In the genomic region with DNA sequence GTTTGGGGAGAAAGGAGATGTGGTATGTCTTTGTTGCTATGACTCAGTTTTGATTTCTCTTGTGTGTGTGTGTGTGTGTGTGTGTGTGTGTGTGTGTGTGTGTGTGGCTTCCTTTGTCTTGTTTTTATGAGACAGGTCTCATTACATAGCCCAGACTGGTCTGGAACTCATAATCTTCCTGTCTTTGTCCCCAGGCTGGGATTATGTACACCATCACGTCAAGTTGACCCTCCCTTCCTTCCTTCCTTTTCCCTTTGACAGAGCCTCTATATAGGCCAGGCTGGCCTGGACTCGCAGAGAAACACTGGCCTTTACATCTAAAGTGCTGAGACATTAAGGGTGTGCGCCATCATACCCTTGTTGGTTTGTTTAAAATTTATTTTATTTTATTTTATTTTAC, we compare ENCODE assay signal across 27 mouse cellular contexts. TPM values are rescaled to one million over a fixed set of nuclear protein-coding genes. Genes with fewer than 3 reads are reported as not detected.
DNase-seq lines count a peak whose midpoint lies in the region; ATAC-seq and TF ChIP-seq lines count a peak whose summit lies in the region.
"Had no signal": no experiment of that assay in that cellular context is flagged by ENCODE, and none has a peak within 500 bp of the region (broad histone marks: within the 10 kb centered on the region; RNA-seq: fewer than 3 reads in every experiment).

No protein-coding gene starts in this region.

- WGBS in heart, postnatal 0 days, result 57% methylated on average over 3 of the region's 3 CpGs
- 65% methylated on average over 3 of the region's 3 CpGs for WGBS in lung, embryonic 16.5 days

- H3K4me3 ChIP-seq in heart, postnatal 0 days (ENCODE audit: low read depth, low read length), result no peak overlapping the region
- H3K4me3 ChIP-seq in lung, embryonic 16.5 days (ENCODE audit: low read length), result no peak overlapping the region
- H3K4me3 ChIP-seq: embryonic facial prominence, embryonic 13.5 days; erythroblast, embryonic 14.5 days; forebrain, embryonic 12.5 days; heart, embryonic 15.5 days; limb, embryonic 15.5 days; liver, embryonic 15.5 days; midbrain, embryonic 12.5 days; neural tube, embryonic 15.5 days had no signal

- no peak overlapping the region for H3K9ac ChIP-seq in heart, postnatal 0 days (replicated peaks; ENCODE audit: low read depth, low read length)
- H3K9ac ChIP-seq in lung, embryonic 16.5 days (ENCODE audit: low read length), result no peak overlapping the region
- H3K9ac ChIP-seq: embryonic facial prominence, embryonic 13.5 days; forebrain, embryonic 12.5 days; heart, embryonic 15.5 days; hindbrain, embryonic 14.5 days; limb, embryonic 15.5 days; liver, embryonic 15.5 days; midbrain, embryonic 12.5 days; neural tube, embryonic 15.5 days had no signal

- TF ChIP-seq CTCF in heart, postnatal 0 days (IDR thresholded peaks at IDR 0.05; ENCODE audit: low read depth), result no peak

- peak overlapping the region; percentile 38; the same call in 1 of the 2 replicates for H3K27ac ChIP-seq in heart, postnatal 0 days (ENCODE audit: low read depth)
- H3K27ac ChIP-seq in lung, embryonic 16.5 days (ENCODE audit: low read length), result no peak overlapping the region
- H3K27ac ChIP-seq: embryonic facial prominence, embryonic 13.5 days; forebrain, embryonic 12.5 days; heart, embryonic 15.5 days; hindbrain, embryonic 14.5 days; limb, embryonic 15.5 days; liver, embryonic 15.5 days; midbrain, embryonic 12.5 days; neural tube, embryonic 15.5 days had no signal

- H3K4me2 ChIP-seq in heart, postnatal 0 days (ENCODE audit: low read depth, low read length), result no peak overlapping the region
- no peak overlapping the region for H3K4me2 ChIP-seq in lung, embryonic 16.5 days (ENCODE audit: low read depth, low read length)
- H3K4me2 ChIP-seq: embryonic facial prominence, embryonic 13.5 days; forebrain, embryonic 12.5 days; heart, embryonic 15.5 days; hindbrain, embryonic 14.5 days; limb, embryonic 15.5 days; liver, embryonic 15.5 days; midbrain, embryonic 12.5 days; neural tube, embryonic 15.5 days had no signal

- H3K36me3 ChIP-seq in heart, postnatal 0 days (replicated peaks; ENCODE audit: control insufficient read depth, insufficient read depth, low read length), result no peaks in the 10 kb centered on the region
- no peaks in the 10 kb centered on the region for H3K36me3 ChIP-seq in lung, embryonic 16.5 days (ENCODE audit: control insufficient read depth, insufficient read depth, low read length)
- H3K36me3 ChIP-seq: embryonic facial prominence, embryonic 13.5 days; forebrain, embryonic 12.5 days; heart, embryonic 15.5 days; limb, embryonic 15.5 days; liver, embryonic 15.5 days; midbrain, embryonic 12.5 days; neural tube, embryonic 15.5 days had no signal

- peak; percentile 62 for ATAC-seq in heart, postnatal 0 days (ENCODE audit: insufficient read depth, low read depth)
- peak; percentile 88 for ATAC-seq in lung, embryonic 16.5 days (ENCODE audit: low read depth)
- ATAC-seq in megakaryocyte, adult 5-6 weeks (ENCODE audit: poor library complexity, severe bottlenecking), result no peak
- ATAC-seq: CD4-positive, CD25-positive, alpha-beta regulatory T cell, adult 4 months; inflammation-experienced regulatory T-cells, adult 6 months had no signal

- H3K27me3 ChIP-seq in heart, postnatal 0 days (ENCODE audit: control insufficient read depth, insufficient read depth, low read length), result no peaks in the 10 kb centered on the region
- no peaks in the 10 kb centered on the region for H3K27me3 ChIP-seq in lung, embryonic 16.5 days (ENCODE audit: control insufficient read depth, insufficient read depth, low read depth, low read length)
- H3K27me3 ChIP-seq: embryonic facial prominence, embryonic 13.5 days; forebrain, embryonic 12.5 days; heart, embryonic 15.5 days; limb, embryonic 15.5 days; liver, embryonic 15.5 days; midbrain, embryonic 12.5 days; neural tube, embryonic 15.5 days had no signal

- no peaks in the 10 kb centered on the region for H3K9me3 ChIP-seq in heart, postnatal 0 days (replicated peaks; ENCODE audit: control insufficient read depth, low read length)
- no peaks in the 10 kb centered on the region for H3K9me3 ChIP-seq in lung, embryonic 16.5 days (ENCODE audit: control insufficient read depth, low read length)
- H3K9me3 ChIP-seq: embryonic facial prominence, embryonic 13.5 days; forebrain, embryonic 12.5 days; heart, embryonic 15.5 days; limb, embryonic 15.5 days; liver, embryonic 15.5 days; midbrain, embryonic 12.5 days; neural tube, embryonic 15.5 days had no signal

- peak; percentile 96 for DNase-seq in heart, adult 11 months
- DNase-seq in heart, postnatal 10 days, result no peak
- DNase-seq in heart, postnatal 0 days (ENCODE audit: low spot score), result no peak
- DNase-seq in heart, postnatal 14 days, result no peak
- no peak for DNase-seq in lung, postnatal 14 days
- DNase-seq: adrenal gland, postnatal 14 days; cerebellum, adult 8-10 months; cerebellum, postnatal 36 days; embryo, embryonic 11 days; kidney, adult 8-10 months; left cerebral cortex, postnatal 4 days; right cerebral cortex, adult 18-20 months; right cerebral cortex, postnatal 4 days; thymus, postnatal 4 days had no signal

- intact Hi-C loops in heart, postnatal 10 days (cut with DNase I), result loop anchor here (10.0 kb wide), 1 partner anchor 361 kb away; no protein-coding TSS in a partner anchor
- intact Hi-C loops in heart, postnatal 14 days (cut with DNase I), result no loop called here

- no peaks in the 10 kb centered on the region for H3K4me1 ChIP-seq in heart, postnatal 0 days (ENCODE audit: control insufficient read depth, insufficient read depth)
- 0 out of 2 replicates have a peak, but pooled peaks cover 2% of the 10 kb centered on the region for H3K4me1 ChIP-seq in lung, embryonic 16.5 days (replicated peaks; ENCODE audit: control insufficient read depth, insufficient read depth, low read length)
- H3K4me1 ChIP-seq: embryonic facial prominence, embryonic 13.5 days; forebrain, embryonic 12.5 days; heart, embryonic 15.5 days; liver, embryonic 15.5 days; midbrain, embryonic 12.5 days; neural tube, embryonic 15.5 days had no signal

- TF ChIP-seq EP300 in heart, postnatal 0 days (IDR thresholded peaks at IDR 0.05; ENCODE audit: low read depth), result no peak

RNA-seq across cellular contexts. Expression of a gene that starts 22.2 kb away (rescaled TPM):
- total RNA-seq in heart, postnatal 10 days (2021), result 10 to 100 TPM; 26.1 to 31.3 TPM
- 16.3 and 18.4 TPM in 2 replicates for total RNA-seq in heart, postnatal 0 days (2014; rRNA removed; ENCODE audit: low replicate concordance)
- 16.1 and 17.8 TPM in 2 replicates for polyA plus RNA-seq in heart, postnatal 0 days (2015; fragmentation: Nextera tagmentation; extraction: Ambion mirVana)
- total RNA-seq in heart, postnatal 14 days (2021), result 10 to 100 TPM; 24.7 to 24.8 TPM
- 11.4 and 11.8 TPM in 2 replicates for polyA plus RNA-seq in lung, embryonic 16.5 days (2015; fragmentation: Nextera tagmentation; extraction: Ambion mirVana)
- 6.7 and 7.5 TPM in 2 replicates for total RNA-seq in megakaryocyte, adult 5-6 weeks (2015)
- total RNA-seq in megakaryocyte, adult 5-6 weeks (2017), result 5.6 and 6.9 TPM in 2 replicates

RNA-seq across cellular contexts. Expression of a gene that starts 58.2 kb away (rescaled TPM):
- 10 to 100 TPM in 1 of 2 experiments, 1 to 10 TPM in 1; 9.7 to 13.2 TPM for total RNA-seq in heart, postnatal 10 days (2021)
- 7.5 and 12.6 TPM in 2 replicates for total RNA-seq in heart, postnatal 0 days (2014; rRNA removed; ENCODE audit: low replicate concordance)
- polyA plus RNA-seq in heart, postnatal 0 days (2015; fragmentation: Nextera tagmentation; extraction: Ambion mirVana), result 31.8 and 32.8 TPM in 2 replicates
- 10 to 100 TPM; 11.3 to 12.0 TPM for total RNA-seq in heart, postnatal 14 days (2021)
- polyA plus RNA-seq in lung, embryonic 16.5 days (2015; fragmentation: Nextera tagmentation; extraction: Ambion mirVana), result 25.1 and 28.5 TPM in 2 replicates
- 0.18 and 0.22 TPM in 2 replicates for total RNA-seq in megakaryocyte, adult 5-6 weeks (2015)
- 0.08 and 0.44 TPM in 2 replicates for total RNA-seq in megakaryocyte, adult 5-6 weeks (2017)
